Mouse (Mus musculus) forebrain, embryonic 14.5 days (tissue): ENCODE measurements around the gene Angel1. TPM values are rescaled to one million over a fixed set of nuclear protein-coding genes. Genes with fewer than 3 reads are reported as not detected.

ENCODE experiments used
- ATAC-seq: fragments of 200-750 bp; cut with Nextera tagmentation; 2 replicates; pipeline ENCODE4 v1.8.0; 2017; ENCODE audit warnings: mild to moderate bottlenecking, moderate library complexity
- DNase-seq: peaks from one replicate; pipeline ENCODE4 v3.0.0-alpha.2; 2015; ENCODE audit warnings: low spot score
- H3K27ac ChIP-seq: fragments of 300-500 bp; sonication (generic); 2 replicates; pipeline ENCODE4 v1.5.1; 2014; ENCODE audit warnings: low read depth, mild to moderate bottlenecking, control low read depth, low read length, moderate library complexity
- H3K27me3 ChIP-seq: fragments of 300-500 bp; sonication (generic); replicated peaks from 2 replicates; pipeline ENCODE4 v1.6.1; 2014; ENCODE audit warnings: low read length, control low read depth, mixed read lengths; ENCODE audit not compliant: control insufficient read depth, insufficient read depth
- H3K36me3 ChIP-seq: fragments of 300-500 bp; sonication (generic); 2 replicates; pipeline ENCODE4 v1.6.1; 2014; ENCODE audit warnings: low read length, control low read depth; ENCODE audit not compliant: control insufficient read depth, insufficient read depth
- H3K4me1 ChIP-seq: fragments of 300-500 bp; sonication (generic); 2 replicates; pipeline ENCODE4 v1.6.1; 2014; ENCODE audit warnings: antibody characterized with exemption, low read length, control low read depth; ENCODE audit not compliant: control insufficient read depth, insufficient read depth
- H3K4me2 ChIP-seq: fragments of 300-500 bp; sonication (generic); 2 replicates; pipeline ENCODE4 v1.6.1; 2014; ENCODE audit warnings: mild to moderate bottlenecking, control low read depth, low read length
- H3K4me3 ChIP-seq: fragments of 300-500 bp; sonication (generic); 2 replicates; pipeline ENCODE4 v1.5.1; 2014; ENCODE audit warnings: low read depth, low read length, control low read depth
- H3K9ac ChIP-seq: fragments of 300-500 bp; sonication (generic); 2 replicates; pipeline ENCODE4 v1.6.1; 2014; ENCODE audit warnings: mild to moderate bottlenecking, low read length, control low read depth, moderate library complexity
- H3K9me3 ChIP-seq: fragments of 300-500 bp; sonication (generic); replicated peaks from 2 replicates; pipeline ENCODE4 v1.6.1; 2016; ENCODE audit warnings: low read length, control low read depth, mixed read lengths; ENCODE audit not compliant: control insufficient read depth
- WGBS: fragments of 180-500 bp; shearing (Covaris S2); extraction: QIAGEN DNeasy Blood & Tissue Kit; methylation state at CpG from one replicate; pipeline ENCODE4 v1.1.7; 2014; 5-methylcytosine and 5-hydroxymethylcytosine counted together
- polyA plus RNA-seq: library from polyadenylated mRNA; unstranded; fragments of >200 nt; fragmentation: Nextera tagmentation; extraction: Ambion mirVana; gene quantifications from 2 replicates; pipeline ENCODE4 v1.2.1, GENCODE M21; 2014

Gene Angel1
- polyA plus RNA-seq: 7.6 and 9.1 TPM in 2 replicates

DNA sequence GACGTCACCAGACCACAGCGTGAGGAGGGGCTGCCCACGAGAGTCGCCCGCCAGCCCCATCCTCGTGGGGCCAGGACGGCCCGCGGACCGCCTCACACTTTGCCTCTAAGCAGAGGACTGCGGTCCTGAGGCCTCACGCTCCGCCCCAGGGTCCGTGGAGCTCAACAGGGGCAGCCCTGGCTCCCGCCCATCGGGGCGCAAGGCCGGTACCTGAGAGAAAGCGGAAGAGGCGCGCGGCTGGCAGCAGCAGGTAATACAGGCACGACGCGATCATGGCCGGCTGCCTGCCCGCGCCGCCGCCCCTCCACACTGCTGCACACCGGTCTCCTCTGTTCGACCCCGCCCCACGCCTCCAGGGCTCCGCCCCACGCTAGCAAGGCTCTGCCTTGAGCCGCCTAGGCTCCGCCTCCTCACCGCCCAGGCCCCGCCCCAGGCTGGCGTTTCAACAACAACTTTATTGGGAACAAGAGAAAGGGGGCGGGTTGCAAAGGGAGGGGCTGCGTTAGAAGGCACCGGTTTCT, at the start of gene Angel1:
Gene Angel1 (minus strand): TSS at position 341 of the 521 bp plus-strand sequence.
- WGBS: under 1% methylated on average over 43 of the region's 44 CpGs
- peak; percentile 98 for DNase-seq
- Histone ChIP-seq H3K4me1 (no peaks in the 10 kb centered on the region), H3K27me3 (no peaks in the 10 kb centered on the region), H3K36me3 (no peaks in the 10 kb centered on the region), H3K4me2 (peak within 1 kb of the TSS; percentile 88), H3K27ac (no peak within 1 kb of the TSS; the same call in 1 of the 2 replicates), H3K9me3 (no peaks in the 10 kb centered on the region), H3K9ac (peak within 1 kb of the TSS; percentile 78), H3K4me3 (peak within 1 kb of the TSS; percentile 73)
- ATAC-seq: peak; percentile 99

DNA sequence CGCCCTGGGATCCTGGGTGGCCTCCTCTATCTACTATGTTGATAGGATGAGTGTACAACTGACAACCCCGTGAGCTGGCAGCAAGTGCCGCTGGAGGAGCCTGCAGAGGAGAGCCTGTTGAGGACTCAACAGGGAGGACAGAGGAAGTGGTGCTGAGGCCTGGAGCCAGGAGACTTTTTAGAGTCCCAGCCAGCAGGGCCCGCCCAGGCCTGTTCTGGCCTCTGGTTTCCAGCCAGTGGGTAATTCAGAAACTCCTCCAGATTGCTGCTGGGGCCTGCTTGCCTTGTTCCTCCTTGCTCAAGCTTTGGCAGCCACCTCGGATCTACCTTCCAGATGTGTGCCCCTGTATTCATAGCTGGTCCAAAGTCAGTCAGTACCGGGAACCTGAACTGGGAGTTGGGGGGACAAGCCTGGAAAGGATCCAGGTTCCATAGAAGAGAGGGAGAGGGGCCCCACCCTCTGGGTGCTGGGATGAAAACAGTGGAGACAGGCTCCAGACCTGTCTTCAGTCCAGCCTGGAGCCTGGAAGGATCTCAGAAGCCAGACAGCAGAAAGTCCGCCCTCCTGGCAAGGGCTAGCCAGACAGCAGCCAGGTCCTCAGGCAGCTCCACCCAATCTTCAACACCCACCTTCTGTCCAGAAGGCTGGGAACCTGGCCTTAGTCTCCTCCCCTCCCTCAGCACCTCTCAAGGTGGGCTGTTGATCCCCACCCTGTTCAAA, 49.5 kb upstream of the Angel1 start:
- no peak for ATAC-seq
- H3K9me3 ChIP-seq: no peaks in the 10 kb centered on the region
- H3K4me1 ChIP-seq: peaks cover 8% of the 10 kb centered on the region; the same call in 1 of the 2 replicates
- H3K9ac ChIP-seq: no peak overlapping the region
- H3K27ac ChIP-seq: no peak overlapping the region
- no peak overlapping the region for H3K4me3 ChIP-seq
- H3K4me2 ChIP-seq: no peak overlapping the region
- 81% methylated on average over 7 of the region's 7 CpGs for WGBS
- no peaks in the 10 kb centered on the region for H3K36me3 ChIP-seq
- no peak for DNase-seq
- no peaks in the 10 kb centered on the region for H3K27me3 ChIP-seq

DNA sequence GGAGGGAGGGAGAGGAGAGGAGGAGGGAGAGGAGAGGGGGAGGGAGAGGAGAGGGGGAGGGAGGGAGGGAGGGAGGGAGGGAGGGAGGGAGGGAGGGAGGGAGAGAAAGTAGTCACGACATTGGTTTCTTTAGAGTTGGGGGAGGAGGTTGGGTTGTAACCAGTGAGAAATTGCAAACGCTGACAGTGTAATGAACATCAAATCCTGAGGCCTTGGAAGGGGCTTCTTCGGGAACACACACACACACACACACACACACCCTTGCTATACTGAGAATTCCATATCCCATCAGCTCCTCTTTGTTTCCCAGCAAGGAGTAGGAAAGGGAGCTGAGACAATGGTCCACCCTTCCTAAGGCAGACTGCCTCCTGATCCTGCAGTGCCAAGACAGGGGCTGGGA, 46.3 kb upstream of the Angel1 start:
- WGBS: 23% methylated on average over 3 of the region's 3 CpGs
- 0 out of 2 replicates have a peak, but pooled peaks have one; percentile 24 for ATAC-seq

DNA sequence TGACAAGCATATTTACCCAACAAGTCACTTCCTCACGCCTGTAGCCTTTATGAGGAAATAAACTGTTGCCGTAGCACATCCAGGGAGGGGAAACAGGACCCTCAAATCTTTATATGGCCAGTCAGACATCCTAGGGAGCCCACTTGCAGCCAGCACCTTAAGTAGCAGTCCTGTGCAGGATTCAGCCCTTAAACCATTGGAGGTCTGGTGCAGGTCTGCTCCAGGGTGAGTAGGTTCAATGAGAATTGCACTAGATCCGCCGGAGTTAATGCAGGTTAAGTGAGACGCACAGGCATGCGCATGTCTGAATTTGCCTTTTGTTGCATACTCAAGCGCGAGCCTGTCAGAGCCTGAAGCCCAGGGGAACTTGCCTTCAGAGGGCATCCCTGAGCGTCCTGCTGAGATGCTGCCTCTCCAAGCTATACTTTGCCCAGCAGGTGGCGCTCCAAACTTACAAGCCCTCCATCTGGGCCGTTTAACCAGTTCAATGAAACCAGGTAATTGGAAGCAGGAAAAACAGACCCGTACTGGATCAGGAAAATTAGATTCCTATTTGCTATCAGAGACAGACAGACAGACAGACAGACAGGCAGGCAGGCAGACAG, 45.7 kb upstream of the Angel1 start:
- peak overlapping the region; percentile 66; the same call in 1 of the 2 replicates for H3K27ac ChIP-seq
- H3K27me3 ChIP-seq: no peaks in the 10 kb centered on the region
- no peaks in the 10 kb centered on the region for H3K36me3 ChIP-seq
- H3K9ac ChIP-seq: no peak overlapping the region
- H3K9me3 ChIP-seq: no peaks in the 10 kb centered on the region
- WGBS: 9% methylated on average over 12 of the region's 12 CpGs
- DNase-seq: peak; percentile 98
- no peak overlapping the region for H3K4me3 ChIP-seq
- no peak overlapping the region for H3K4me2 ChIP-seq
- peak; percentile 80 for ATAC-seq
- peaks cover 21% of the 10 kb centered on the region; the same call in 1 of the 2 replicates for H3K4me1 ChIP-seq

More for the DNA sequence above, 46.3 kb upstream of the Angel1 start:
- H3K4me2 ChIP-seq: no peak overlapping the region
- H3K36me3 ChIP-seq: no peaks in the 10 kb centered on the region
- no peaks in the 10 kb centered on the region for H3K27me3 ChIP-seq
- H3K27ac ChIP-seq: peak overlapping the region; percentile 35; the same call in 1 of the 2 replicates
- no peak overlapping the region for H3K9ac ChIP-seq
- H3K4me1 ChIP-seq: peaks cover 21% of the 10 kb centered on the region; the same call in 1 of the 2 replicates
- peak; percentile 55 for DNase-seq
- H3K9me3 ChIP-seq: no peaks in the 10 kb centered on the region
- no peak overlapping the region for H3K4me3 ChIP-seq

DNA sequence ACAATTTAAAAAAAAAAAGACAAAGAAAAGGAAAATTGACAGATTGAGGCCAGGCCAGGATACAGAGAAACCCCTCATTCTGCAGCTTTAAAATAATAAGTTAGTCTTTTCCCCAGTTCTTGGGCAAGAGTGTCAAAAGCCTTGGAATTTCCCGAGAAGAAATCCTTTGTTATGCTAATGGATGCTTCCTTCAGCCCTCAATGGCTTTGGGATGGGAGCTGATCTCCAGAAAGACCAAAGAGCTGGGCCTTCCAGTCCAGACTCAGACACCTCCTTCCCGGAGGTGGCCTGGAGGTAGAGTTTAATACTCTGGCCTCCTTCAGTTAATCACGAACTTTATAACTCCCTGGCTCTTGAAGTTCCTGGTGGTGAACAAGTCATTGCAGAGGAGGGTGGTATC, 44.7 kb upstream of the Angel1 start:
- no peak overlapping the region for H3K4me3 ChIP-seq
- H3K27ac ChIP-seq: no peak overlapping the region
- no peaks in the 10 kb centered on the region for H3K36me3 ChIP-seq
- no peaks in the 10 kb centered on the region for H3K27me3 ChIP-seq
- WGBS: 1% methylated on average over 3 of the region's 3 CpGs
- H3K9ac ChIP-seq: no peak overlapping the region
- DNase-seq: peak; percentile 19
- no peak for ATAC-seq
- H3K4me1 ChIP-seq: peaks cover 21% of the 10 kb centered on the region; the same call in 1 of the 2 replicates
- no peak overlapping the region for H3K4me2 ChIP-seq
- no peaks in the 10 kb centered on the region for H3K9me3 ChIP-seq

DNA sequence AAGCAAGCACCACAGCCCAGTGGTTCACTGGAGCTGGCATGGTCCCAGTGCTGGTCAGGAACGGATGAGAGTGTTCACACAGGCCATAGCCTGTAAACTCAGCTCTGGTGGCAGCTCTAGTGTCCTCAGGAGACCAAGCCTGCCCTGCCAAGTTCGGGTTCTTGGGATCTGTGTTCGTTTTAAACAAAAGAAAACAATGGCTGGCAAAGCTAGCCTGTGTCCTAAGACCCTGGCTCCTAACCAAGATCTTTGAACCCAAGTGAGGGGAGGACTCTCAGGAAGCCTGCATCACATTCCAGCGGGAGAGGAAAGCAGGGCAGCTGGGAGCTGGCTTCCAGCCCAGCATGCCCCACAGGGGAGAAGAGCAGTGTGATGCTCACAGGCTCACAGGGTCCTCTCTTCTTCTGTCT, 44.0 kb upstream of the Angel1 start:
- Histone ChIP-seq H3K36me3 (no peaks in the 10 kb centered on the region), H3K9ac (no peak overlapping the region), H3K27me3 (no peaks in the 10 kb centered on the region), H3K4me1 (peaks cover 21% of the 10 kb centered on the region; the same call in 1 of the 2 replicates), H3K27ac (peak overlapping the region; percentile 62), H3K9me3 (no peaks in the 10 kb centered on the region), H3K4me3 (no peak overlapping the region), H3K4me2 (no peak overlapping the region)
- WGBS: 6% methylated on average over 4 of the region's 4 CpGs
- DNase-seq: peak; percentile 68
- ATAC-seq: no peak

DNA sequence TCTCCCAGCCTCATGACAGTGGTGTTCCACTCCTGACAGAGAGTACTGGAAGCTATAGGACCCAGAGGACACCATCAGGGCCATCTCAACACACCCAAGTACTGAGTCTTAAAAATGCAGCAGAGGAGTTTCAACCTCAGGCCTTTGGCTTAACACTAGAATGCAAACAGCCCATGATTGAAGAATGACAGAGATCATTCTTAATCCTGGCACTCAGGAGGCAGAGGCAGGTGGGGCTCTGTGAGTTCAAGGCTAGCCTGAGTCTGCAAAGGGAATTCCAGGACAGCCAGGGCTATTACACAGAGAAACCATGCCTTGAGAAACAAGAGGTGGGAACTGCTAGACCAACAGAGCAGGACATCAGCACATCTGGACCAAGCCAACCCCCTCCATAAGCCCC, 43.6 kb upstream of the Angel1 start:
- no peak overlapping the region for H3K4me3 ChIP-seq
- H3K4me2 ChIP-seq: no peak overlapping the region
- peak overlapping the region; percentile 62; the same call in 1 of the 2 replicates for H3K27ac ChIP-seq
- no peak for ATAC-seq
- peaks cover 21% of the 10 kb centered on the region; the same call in 1 of the 2 replicates for H3K4me1 ChIP-seq
- no peak overlapping the region for H3K9ac ChIP-seq
- H3K27me3 ChIP-seq: no peaks in the 10 kb centered on the region
- H3K9me3 ChIP-seq: no peaks in the 10 kb centered on the region
- no peak for DNase-seq
- no peaks in the 10 kb centered on the region for H3K36me3 ChIP-seq

DNA sequence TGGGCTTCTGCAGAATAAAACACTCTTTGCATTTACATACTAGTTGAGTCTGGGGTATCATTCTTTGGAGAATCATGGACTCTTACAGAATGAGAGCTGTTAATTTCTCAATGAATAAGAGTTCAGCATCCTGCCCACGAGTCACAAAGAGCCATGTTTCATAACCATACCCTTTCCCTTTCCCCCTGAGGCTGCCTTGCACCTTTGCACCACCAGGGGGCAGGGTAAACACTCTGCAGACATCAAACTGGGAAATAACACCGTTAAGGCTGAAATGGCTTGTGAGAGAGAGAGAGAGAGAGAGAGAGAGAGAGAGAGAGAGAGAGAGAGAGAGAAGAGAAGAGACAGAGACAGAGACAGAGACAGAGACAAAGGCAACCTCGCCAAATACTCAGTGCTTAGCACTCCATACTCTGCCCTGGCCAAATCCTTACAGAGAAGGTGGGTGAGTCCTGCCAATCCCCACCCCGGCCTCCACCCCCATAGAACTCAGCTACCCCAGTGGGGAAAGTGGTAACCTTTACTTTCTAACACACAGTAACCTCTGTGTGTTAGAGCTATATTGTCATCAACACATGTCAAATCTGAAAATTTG, 42.8 kb upstream of the Angel1 start:
- ATAC-seq: peak; percentile 40; the same call in 1 of the 2 replicates
- H3K4me3 ChIP-seq: no peak overlapping the region

More for the DNA sequence above, 42.8 kb upstream of the Angel1 start:
- Histone ChIP-seq H3K36me3 (no peaks in the 10 kb centered on the region), H3K9me3 (no peaks in the 10 kb centered on the region), H3K27ac (no peak overlapping the region), H3K9ac (no peak overlapping the region), H3K4me1 (peaks cover 21% of the 10 kb centered on the region; the same call in 1 of the 2 replicates), H3K27me3 (no peaks in the 10 kb centered on the region), H3K4me2 (no peak overlapping the region)
- WGBS: 33% methylated on average over 4 of the region's 4 CpGs
- DNase-seq: peak; percentile 80
